Mouse (Mus musculus) frontal cortex, postnatal 36 days (tissue): ENCODE results near the gene Nhp2.
"Not testable (repeated sequence)": the region's sequence is repeated elsewhere in the genome, so short reads cannot be mapped to it uniquely, and the experiment has no call there.

Experiments
- DNase-seq, 2 experiments: peaks; one replicate each; pipeline ENCODE4 v3.0.0; 2022; ENCODE audit warnings: low spot score in 2 of 2

The Nhp2 gene

DNA sequence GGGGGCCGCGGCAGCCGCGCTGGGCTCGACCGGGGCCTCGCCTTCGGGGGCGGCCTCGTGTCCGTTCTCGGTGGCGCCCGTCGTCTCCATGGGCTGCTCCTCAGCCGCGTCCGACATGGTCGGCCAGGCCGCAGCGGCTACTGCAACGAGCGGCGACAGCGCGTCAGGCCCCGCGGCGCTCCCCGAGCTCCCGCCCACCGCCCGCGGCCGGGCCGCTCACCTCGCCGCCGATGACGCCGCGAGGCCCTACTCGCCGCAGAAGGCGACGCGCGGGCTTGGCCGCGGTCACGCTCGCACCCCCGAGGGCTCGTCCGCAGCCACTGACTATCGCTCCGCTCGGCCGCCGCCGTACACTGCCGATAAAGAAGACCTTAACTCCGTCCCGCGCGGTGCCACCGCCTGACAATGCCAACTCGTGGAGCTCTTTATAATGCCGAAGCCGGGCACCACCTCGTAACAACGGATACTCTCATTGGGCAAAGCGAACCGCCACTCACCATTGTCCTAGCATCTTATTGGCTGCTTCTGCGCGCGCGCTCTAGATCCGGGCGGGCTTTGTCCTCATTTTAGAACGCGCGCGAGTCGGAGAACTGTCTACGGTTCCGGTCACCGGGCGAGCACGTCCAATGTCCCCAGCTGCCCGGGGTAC is 13.0 kb upstream of the Nhp2 start, which contains the start of gene Hnrnpab:
Gene Hnrnpab, minus strand, starts transcription at position 401 of the 649 bp plus-strand sequence.
- peak; percentile 97 to 99 for DNase-seq

DNA sequence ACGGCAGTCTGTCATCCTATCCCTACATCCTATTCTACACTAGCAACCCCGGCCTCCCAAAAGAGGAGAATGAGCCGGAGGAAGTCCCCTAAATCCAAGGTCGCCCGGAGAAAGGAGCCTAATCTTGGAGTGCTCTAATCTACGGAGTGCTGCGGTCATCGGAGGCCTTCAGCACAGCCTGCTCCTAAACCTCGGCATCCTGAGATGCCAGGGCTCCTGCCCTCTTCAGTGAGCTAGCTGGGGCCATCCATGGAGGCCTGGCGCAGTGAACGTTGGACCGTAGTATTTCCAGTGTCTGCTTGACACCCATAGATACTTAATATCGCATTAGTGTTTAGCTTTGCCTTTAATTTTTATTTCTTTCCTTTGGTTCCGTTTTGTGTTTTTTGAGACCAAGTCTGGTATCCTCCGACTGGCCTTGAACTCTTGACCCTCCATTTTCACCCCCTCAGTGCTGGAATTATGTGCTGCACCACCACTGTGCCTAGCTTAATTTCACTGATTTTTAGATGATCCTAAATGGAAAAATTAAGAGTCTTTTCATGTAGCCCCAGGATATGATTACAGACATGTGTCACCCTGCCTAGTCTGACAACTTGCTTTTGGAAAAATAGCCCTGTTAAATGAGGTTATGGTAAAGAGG is 12.3 kb upstream of the Nhp2 start:
- no peak for DNase-seq

DNA sequence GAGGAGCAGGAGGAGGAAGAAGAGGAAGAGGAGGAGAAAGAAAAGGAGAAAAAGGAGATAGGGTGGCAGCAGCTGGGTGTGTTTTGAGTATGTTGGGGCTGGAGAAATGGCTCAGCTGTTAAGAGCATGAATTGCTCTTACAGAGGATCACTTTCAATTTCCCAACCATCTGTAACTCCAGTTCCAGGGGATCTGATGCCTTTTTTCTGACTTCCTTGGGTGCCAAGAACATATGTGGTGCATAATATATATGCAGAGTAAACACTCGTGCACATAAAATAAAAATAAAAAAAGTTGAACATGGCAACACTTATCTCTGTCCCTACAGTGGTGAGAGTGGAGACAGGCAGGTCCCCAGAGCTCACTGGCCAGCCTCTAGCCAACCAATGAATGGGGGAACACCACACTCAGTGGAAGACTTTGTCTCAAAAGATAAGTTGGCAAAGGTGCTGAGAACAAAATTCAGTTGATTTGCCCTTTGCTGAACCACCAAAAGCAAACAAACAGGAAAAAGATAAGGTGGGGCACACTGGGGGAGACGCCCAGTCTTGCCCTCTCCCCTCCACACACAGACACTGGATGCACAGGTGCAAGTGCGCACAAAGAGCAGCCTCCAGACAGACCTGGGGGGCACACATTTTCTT is 10.1 kb upstream of the Nhp2 start:
- no peak for DNase-seq

DNA sequence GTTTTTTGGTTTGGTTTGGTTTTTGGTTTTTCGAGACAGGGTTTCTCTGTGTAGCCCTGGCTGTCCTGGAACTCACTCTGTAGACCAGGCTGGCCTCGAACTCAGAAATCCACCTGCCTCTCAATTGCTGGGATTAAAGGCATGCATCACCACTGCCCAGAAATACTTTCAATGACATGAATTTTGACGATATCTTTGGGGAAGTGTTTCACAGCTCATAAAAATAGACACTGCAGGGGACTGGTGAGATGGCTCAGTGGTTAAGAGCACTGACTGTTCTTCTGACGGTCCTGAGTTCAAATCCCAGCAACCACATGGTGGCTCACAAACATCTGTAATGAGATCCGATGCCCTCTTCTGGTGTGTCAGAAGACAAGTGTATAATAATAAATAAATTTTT is 9.6 kb upstream of the Nhp2 start:
- DNase-seq: not testable (repeated sequence)

DNA sequence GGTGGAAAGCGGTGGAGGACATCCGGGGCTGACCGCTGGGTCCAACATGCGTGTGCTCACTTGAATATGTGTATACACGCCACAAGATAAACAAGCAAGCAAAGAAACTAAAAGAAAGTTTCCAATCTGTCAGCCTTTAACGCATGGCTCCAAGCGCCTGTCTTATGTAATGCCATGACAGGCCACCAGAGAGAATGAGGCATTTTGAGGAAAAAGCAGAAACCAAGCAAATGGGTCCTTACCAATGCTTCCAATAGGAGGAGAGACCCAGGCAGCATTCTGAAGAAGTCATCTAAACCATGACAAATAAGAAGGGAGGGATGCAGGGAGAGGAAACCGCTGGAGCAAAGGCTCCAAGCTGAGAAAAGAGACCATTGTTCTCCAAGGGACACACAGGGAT is 5.3 kb upstream of the Nhp2 start:
- no peak for DNase-seq

DNA sequence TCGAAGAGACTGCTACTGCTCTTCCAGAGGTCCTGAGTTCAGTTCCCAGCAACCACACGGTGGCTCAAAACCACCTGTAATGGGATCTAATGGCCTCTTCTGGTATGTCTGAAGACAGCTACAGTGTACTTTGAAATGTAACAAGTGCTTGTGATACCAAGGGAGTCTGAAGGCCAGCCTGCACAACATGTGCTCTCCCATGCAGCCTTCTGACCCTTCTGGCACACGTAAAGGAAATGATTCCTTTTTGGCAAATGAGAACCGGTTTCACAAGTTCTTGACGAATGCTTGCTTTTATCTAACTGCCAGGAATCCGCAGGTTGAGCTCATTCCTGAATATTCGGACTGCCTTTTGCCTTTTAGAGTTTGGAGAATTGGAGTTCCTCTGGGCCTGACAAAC is 4.4 kb upstream of the Nhp2 start:
- DNase-seq: no peak

DNA sequence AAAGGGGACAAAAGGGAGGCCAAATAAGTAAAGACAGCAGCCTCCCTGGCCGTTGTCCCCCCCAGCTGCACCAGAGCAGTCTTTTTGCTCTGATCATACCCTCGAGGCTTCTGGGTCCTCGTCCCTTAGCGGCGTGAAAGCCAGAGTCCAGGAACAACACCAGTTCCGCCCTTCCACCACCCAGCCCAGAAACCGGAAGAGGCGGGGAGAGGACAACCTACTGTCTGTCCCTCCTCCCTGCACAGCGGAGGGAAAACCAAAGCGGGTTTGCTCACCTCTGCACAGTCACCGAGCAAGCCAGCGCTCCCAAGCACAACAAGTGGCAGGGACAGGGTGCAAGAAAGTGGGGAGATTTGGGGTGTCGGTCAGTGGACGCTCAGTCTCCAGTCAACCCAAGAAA is 3.9 kb upstream of the Nhp2 start:
- DNase-seq: no peak

DNA sequence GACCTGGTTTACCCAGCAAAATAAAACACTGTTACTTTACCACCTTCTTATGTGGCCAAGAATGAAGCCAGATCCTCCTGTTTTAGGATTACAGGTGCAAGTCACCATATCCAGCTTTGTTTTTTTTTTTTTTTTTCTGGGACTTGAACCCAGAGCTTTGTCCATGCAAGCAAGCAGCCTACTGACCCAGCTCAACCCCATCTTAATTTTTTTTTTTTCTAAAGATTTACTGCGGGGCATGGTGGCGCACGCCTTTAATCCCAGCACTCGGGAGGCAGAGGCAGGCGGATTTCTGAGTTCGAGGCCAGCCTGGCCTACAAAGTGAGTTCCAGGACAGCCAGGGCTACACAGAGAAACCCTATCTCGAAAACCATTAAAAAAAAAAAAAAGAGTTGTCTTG is 3.4 kb upstream of the Nhp2 start:
- not testable (repeated sequence) for DNase-seq

DNA sequence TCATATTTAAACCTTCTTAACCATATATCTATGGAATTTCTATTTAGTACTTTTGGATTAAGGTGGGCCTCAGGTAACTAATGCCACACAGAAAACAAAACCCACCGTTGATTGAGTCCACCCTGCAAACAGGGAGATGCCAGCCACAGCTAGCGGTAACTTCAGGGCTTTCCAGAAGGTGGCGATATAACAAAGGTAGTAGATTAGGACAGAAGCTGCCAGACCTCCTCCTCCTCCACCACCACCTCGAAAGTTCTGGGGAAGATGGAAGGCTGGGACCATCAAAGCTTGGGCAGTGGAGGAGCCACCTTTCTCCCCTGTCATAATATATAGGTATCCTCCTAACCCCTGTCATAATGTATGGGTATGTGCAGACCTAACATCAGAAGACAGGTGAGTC is 1.8 kb upstream of the Nhp2 start:
- DNase-seq: peak; percentile 68 to 79

DNA sequence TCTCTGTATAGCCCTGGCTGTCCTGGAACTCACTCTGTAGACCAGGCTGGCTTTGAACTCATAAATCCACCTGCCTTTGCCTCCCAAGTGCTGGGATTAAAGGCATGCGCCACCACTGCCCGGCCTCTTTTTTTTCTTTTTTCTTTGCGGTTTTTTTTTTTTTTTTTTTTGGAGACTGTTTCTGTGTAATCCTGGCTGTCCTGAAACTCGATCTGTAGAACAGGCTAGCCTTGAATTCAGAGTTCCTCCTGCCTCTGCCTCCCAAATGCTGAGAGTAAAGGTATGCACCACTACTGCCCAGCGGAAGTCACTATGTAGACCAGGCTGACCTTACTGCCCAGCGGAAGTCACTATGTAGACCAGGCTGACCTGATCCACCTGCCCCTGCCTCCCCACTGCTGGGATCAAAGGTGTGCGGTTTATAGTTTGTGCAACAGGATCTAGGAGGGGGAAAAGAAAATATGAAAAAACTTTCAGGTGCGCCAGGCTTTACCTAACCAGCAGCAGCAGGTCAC is 584 bp upstream of the Nhp2 start:
- no peak for DNase-seq

DNA sequence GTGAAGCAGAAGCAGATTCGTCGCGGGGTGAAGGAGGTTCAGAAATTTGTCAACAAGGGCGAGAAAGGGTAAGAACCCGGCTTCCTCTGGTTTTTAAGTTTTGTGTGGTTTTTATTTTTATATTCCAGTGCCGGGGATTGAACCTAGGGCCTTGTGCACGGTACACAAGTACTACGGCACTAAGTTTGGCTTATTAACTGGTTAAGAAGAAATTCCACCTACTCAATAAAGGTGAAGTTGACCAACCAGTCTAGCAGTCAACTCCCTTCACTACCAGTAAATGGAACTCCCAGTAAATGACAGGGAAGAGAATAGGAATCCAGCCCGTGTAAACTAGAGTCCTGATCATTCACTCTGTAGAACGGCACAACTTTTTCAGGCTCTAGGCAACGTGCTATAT is 549 bp downstream of the Nhp2 start:
- no peak for DNase-seq

DNA sequence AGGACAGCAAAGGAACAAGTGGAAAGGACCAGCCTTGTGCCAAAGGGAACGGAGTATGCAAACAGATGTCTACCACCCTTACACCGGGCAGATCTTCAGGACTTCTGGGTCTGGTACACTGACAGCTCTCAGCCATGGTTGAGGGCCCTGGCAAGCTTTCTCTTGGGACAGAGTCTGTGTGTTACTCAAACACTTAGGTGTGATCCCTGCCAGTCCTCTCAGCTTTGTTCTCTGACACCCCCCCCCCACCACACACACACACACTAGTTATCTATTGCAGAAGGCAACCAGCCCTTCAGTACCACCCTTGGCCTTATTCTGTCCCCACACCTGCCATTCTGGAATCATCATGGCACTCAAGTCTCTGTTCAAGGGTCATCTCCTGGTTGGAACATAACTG is 2.2 kb downstream of the Nhp2 start:
- DNase-seq: no peak

DNA sequence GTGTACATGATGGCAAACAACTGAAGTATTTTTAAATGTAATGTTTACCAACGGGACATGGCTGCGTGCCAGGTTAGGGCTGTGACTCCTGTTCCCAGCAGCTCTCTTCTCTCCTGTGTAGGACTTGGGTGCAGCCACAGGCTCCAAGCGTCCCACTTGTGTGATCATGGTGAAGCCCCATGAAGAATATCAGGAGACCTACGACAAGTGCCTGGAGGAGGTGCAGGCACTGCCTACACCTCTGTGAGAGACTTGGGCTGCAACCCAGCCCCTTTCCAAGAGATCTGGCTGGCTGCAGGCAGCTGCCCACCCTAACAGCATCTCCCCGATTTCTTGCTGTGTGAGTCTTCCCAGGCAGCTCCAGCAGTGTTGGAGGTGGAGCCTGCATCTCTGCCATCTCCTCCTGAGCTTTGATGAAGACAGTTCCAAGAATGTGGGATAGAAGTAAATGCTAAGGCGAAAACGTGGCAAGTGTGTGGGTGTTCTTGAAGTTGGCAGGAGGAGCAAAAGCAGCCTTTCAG is 3.5 kb downstream of the Nhp2 start:
- DNase-seq: peak; percentile 80 to 90

DNA sequence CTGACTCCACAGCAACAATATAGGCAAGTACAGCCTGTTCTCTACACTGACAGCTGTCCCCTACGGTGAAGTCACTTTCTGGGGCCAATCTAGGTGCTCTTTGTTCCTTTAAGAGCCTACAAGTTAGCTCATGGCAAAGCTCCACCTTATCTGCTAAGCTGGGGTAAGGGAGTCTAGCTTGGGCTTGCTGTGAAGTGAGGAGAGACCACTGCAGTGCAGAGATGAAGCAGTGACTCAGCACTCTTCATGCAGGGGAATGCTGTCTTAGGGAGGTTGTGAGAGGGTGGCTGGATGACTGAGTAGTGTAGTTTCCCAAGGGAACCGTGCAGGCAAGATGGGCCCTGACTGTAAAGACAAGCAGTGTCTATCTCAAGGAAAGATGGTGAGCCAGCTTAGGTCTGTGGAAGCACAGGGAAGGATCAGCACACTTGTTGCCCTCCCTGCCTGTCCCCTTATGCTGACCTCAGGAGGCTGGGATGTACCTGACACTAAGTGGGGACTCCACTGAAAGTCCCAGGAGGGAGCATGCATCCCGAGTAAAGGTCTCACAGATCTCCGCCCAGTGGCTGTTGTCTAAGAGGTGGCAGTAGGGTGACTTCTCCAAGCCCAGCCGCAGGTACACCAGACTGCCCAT is 5.8 kb downstream of the Nhp2 start:
- no peak for DNase-seq

DNA sequence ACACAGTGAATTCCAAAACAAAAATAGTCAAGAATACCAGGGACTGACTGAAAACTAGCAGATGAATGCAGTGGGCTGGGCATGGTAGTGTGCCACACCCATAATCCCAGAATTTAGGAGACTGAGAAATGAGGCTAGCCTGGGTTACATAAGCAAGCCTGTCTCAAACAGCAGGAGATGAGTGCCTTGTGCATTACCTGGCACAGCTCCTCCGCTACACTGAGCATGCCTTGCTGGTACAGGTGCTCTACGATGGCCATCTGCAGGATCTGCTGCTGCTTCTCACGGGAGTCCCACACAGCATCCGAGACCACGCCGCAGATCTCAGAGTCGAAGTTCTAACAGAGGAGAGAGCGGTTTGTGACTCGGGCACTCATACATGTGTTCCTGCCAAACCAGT is 7.9 kb downstream of the Nhp2 start:
- peak in 1 of 2 experiments; percentile 51 for DNase-seq

DNA sequence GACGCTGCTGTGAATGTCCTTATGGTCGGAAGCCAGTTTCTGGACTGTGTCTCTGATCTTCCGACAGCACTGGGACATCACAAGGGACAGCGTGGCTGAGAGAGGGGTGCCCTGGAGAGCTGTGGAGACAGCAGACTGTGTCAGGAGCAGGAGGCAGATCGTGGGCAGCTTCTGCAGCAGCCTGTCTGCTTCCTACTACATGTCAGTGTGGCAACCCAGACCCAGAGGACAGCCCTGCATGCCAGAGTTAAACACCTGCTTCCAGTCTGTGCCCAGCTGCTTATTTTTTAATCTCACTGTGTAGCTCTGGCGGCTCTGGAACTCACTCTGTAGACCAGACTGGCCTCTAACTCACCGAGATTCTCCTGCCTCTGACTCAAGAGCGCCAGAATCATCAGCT is 8.4 kb downstream of the Nhp2 start:
- no peak for DNase-seq

DNA sequence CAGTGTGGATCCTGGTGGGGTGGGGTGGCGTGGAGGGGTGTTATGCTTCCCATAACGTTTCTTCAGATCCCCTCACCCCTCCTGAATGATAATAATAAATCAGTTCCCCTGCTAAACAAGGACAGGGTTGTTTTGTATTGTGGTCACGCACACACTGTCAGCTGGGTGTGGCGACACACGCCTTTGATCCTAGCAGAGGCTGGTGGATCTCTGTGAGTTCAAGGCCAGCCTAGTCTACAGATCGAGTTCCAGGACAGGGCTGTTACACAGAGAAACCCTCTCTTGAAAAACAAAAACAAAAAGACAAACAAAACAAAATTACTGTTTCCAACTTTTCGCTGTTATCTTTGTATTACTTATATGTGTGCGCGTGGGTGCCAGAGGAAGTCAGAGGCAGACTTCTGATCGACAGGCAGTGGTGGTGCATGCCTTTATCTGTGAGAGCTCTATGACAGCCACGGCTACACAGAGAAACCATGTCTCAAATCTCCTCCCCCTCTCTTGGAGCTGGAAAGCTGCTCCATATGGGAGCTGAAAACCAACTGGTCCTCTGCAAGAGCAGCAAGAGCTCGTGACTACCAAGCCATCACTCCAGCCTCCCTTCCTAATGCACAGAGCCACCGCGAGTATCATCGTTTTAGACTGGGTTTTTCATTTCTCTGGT is 10.2 kb downstream of the Nhp2 start:
- DNase-seq: peak; percentile 53 to 82

DNA sequence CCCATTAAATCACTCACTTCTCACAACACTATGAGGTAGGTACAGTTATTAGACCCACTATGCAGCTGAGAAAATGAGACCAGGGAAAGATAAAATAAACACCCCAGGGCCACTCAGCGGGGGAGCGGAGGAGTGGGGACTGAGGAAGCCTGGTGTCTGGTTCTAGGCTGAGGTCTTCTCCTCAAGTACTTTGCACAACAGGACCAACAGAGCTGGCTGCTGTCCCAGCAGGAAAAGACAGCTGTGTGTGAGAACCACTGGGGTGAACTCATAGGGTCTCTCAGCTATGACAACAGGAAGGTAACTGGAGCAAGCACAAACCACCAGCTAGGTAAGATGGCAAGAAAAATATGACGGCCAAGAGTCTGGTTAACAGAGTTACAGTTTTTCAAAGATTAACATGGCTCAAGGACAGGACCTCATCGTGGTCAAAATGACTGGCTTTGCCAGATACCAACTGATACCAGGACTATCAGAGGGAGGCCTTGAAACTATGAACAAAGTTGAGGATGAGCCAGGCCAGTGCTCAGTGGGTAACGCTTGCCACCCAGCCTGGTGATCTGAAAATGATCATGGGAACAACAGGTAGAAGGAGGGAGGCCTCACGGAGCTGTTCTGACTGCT is 12.7 kb downstream of the Nhp2 start:
- no peak for DNase-seq

DNA sequence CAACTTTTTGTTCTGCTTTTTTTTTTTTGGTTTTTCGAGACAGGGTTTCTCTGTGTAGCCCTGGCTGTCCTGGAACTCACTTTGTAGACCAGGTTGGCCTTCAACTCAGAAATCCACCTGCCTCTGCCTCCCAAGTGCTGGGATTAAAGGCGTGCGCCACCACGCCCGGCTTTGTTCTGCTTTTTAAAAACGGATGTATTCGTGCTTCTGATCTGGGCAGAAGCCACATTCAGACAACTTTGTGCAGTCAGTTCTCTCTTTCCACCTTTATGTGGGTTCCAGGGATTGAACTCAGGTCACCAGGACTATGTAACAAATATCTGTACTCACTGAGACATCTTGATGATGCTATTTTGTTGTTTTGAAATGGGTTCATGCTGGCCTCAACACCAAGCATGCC is 13.7 kb downstream of the Nhp2 start:
- not testable (repeated sequence) for DNase-seq

DNA sequence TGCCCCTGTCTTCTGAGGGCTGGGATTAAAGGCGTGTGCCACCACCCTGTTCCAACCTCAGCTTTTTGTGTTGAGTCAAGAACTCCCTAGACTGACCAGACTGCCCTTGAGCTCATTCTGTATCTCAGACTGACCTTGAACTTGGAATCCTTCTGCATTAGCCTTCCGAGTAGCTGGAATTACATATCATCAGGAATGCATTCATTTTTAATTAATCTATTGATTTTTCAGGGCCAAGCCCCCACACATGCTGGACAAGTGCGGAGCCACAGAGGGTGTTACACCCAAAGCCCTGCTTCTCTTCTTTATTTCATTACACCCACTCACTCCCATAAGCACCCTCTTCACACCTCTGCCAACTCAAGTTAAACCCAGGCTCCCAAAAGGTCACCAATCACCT is 14.2 kb downstream of the Nhp2 start:
- no peak for DNase-seq

DNA sequence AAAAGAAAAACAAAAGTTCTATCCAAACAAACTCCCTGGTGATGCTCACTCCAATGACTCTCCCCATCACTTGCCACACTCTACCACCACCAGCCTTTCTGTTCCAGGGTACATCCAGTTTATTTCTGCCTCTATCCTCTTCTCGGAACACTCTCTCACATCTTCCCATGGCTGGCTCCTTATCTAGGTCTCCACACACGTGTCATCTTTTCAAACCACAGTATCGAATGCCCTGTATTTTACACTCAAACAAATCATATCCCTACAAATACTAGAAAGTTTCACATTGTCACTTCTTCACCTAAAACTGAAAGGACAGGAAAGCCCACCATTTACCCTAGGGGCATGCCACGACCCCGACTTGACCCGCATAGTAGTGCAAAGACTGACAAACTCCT is 15.6 kb downstream of the Nhp2 start:
- no peak for DNase-seq
